In the genomic region with DNA sequence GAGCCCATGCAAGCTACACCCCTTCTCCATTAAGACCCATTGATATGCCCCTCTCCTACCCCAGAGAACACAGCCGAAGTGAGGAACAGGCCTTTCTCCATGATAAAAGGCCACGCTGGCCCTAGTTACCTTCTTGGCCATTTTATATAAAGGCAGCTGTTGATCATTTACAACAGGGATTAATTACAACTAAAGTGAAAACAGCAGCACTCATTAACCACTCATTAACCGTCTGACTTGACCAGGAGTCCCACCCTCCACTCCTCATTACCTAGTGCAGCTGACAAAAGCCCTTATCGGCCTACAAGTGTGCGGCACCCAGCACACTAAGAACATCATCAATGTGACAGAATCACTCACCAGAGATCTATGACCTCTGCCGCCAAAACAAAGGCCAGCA, we compare ENCODE assay signal across 20 mouse cellular contexts.
"Had no signal": no experiment of that assay in that cellular context is flagged by ENCODE, and none has a peak within 500 bp of the region (broad histone marks: within the 10 kb centered on the region; RNA-seq: fewer than 3 reads in every experiment).

No protein-coding gene starts in this region.

- ATAC-seq: inflammation-experienced regulatory T-cells, adult 6 months; intestine, embryonic 16.5 days; liver, postnatal 0 days; lung, postnatal 0 days; midbrain, embryonic 15.5 days had no signal

- H3K4me3 ChIP-seq: layer of hippocampus, adult 2 months; left cerebral cortex, adult 2 months; limb, embryonic 12.5 days; limb, embryonic 15.5 days; midbrain, embryonic 12.5 days; midbrain, embryonic 15.5 days; neural tube, embryonic 12.5 days; neural tube, embryonic 15.5 days had no signal

- H3K9ac ChIP-seq: limb, embryonic 12.5 days; limb, embryonic 15.5 days; liver, embryonic 14.5 days; liver, postnatal 0 days; lung, embryonic 14.5 days; midbrain, embryonic 12.5 days; midbrain, embryonic 15.5 days; neural tube, embryonic 12.5 days; neural tube, embryonic 15.5 days had no signal

- H3K4me1 ChIP-seq: midbrain, embryonic 12.5 days had no signal

- H3K27me3 ChIP-seq: limb, embryonic 12.5 days; limb, embryonic 15.5 days; midbrain, embryonic 12.5 days; midbrain, embryonic 15.5 days; neural tube, embryonic 12.5 days; neural tube, embryonic 15.5 days had no signal

- DNase-seq: layer of hippocampus, adult 9-11 months; left cerebral cortex, postnatal 4 days; liver, postnatal 0 days; lung, embryonic 14.5 days; thymus, adult 18-20 months; thymus, postnatal 4 days had no signal

- H3K9me3 ChIP-seq: limb, embryonic 12.5 days; limb, embryonic 15.5 days; midbrain, embryonic 12.5 days; midbrain, embryonic 15.5 days; neural tube, embryonic 12.5 days; neural tube, embryonic 15.5 days had no signal

- H3K4me2 ChIP-seq: limb, embryonic 12.5 days; limb, embryonic 15.5 days; liver, embryonic 11.5 days; lung, embryonic 14.5 days; midbrain, embryonic 12.5 days; midbrain, embryonic 15.5 days; neural tube, embryonic 12.5 days; neural tube, embryonic 15.5 days had no signal

- H3K27ac ChIP-seq: layer of hippocampus, adult 2 months; left cerebral cortex, adult 2 months; limb, embryonic 12.5 days; limb, embryonic 15.5 days; liver, embryonic 14.5 days; macrophage; midbrain, embryonic 12.5 days; midbrain, embryonic 15.5 days; neural tube, embryonic 12.5 days; neural tube, embryonic 15.5 days had no signal
